Mouse (Mus musculus): ENCODE data around the gene Elmsan1. TPM values are rescaled to one million over a fixed set of nuclear protein-coding genes. Genes with fewer than 3 reads are reported as not detected.
A peak's percentile ranks its signal among the peaks of the same experiment; 100 is the strongest.
"Not testable (repeated sequence)": the region's sequence is repeated elsewhere in the genome, so short reads cannot be mapped to it uniquely, and the experiment has no call there.

Elmsan1 gene
- 11.7 and 12.5 TPM in 2 replicates for polyA plus RNA-seq (2015; fragmentation: Nextera tagmentation; extraction: Ambion mirVana)

- H3K4me3 ChIP-seq: peak within 1 kb of the TSS; percentile 85
- H3K9ac ChIP-seq: peak within 1 kb of the TSS; percentile 92
- ATAC-seq (ENCODE audit: borderline replicate concordance, extremely low read depth, low FRiP score, low TSS enrichment): peak; percentile 79
- no peaks in the 10 kb centered on the region for H3K9me3 ChIP-seq
- no peaks in the 10 kb centered on the region for H3K27me3 ChIP-seq
- H3K4me1 ChIP-seq: peaks cover 45% of the 10 kb centered on the region
- WGBS: under 1% methylated on average over 76 of the region's 82 CpGs
- H3K36me3 ChIP-seq: no peaks in the 10 kb centered on the region
- peak within 1 kb of the TSS; percentile 95 for H3K27ac ChIP-seq
- peak within 1 kb of the TSS; percentile 80 for H3K4me2 ChIP-seq
These were observed at the start of gene Elmsan1 for GRCm38 (mm10) chr12:84218289-84219120. Elmsan1 (minus strand) TSS chr12:84218881.

- no peaks in the 10 kb centered on the region for H3K4me1 ChIP-seq
- H3K27me3 ChIP-seq: no peaks in the 10 kb centered on the region
- no peak overlapping the region for H3K9ac ChIP-seq
- ATAC-seq (ENCODE audit: borderline replicate concordance, extremely low read depth, low FRiP score, low TSS enrichment): no peak
- no peak overlapping the region for H3K4me2 ChIP-seq
- no peak overlapping the region for H3K27ac ChIP-seq
- H3K9me3 ChIP-seq: no peaks in the 10 kb centered on the region
- WGBS: 42% methylated on average over 2 of the region's 2 CpGs
- no peak overlapping the region for H3K4me3 ChIP-seq
- no peaks in the 10 kb centered on the region for H3K36me3 ChIP-seq
These were observed 48.6 kb upstream of the Elmsan1 start for GRCm38 (mm10) chr12:84267264-84267663.

- WGBS: 56% methylated on average over 7 of the region's 7 CpGs
- no peak for ATAC-seq (ENCODE audit: borderline replicate concordance, extremely low read depth, low FRiP score, low TSS enrichment)
These were observed 41.7 kb upstream of the Elmsan1 start for GRCm38 (mm10) chr12:84260363-84260762.

GRCm38 (mm10) chr12:84254886-84255285 lies 36.2 kb upstream of the Elmsan1 start:
- H3K9ac ChIP-seq: no peak overlapping the region
- H3K27me3 ChIP-seq: no peaks in the 10 kb centered on the region
- H3K36me3 ChIP-seq: no peaks in the 10 kb centered on the region
- 73% methylated on average over 5 of the region's 5 CpGs for WGBS
- no peaks in the 10 kb centered on the region for H3K9me3 ChIP-seq
- H3K4me3 ChIP-seq: no peak overlapping the region
- ATAC-seq (ENCODE audit: borderline replicate concordance, extremely low read depth, low FRiP score, low TSS enrichment): no peak
- H3K27ac ChIP-seq: no peak overlapping the region
- H3K4me2 ChIP-seq: no peak overlapping the region
- H3K4me1 ChIP-seq: no peaks in the 10 kb centered on the region

More at GRCm38 (mm10) chr12:84260363-84260762, 41.7 kb upstream of the Elmsan1 start:
- Histone ChIP-seq H3K4me3 (no peak overlapping the region), H3K36me3 (no peaks in the 10 kb centered on the region), H3K4me2 (no peak overlapping the region), H3K27me3 (no peaks in the 10 kb centered on the region), H3K9me3 (no peaks in the 10 kb centered on the region), H3K9ac (no peak overlapping the region), H3K27ac (no peak overlapping the region), H3K4me1 (no peaks in the 10 kb centered on the region)

GRCm38 (mm10) chr12:84252811-84253210 lies 34.1 kb upstream of the Elmsan1 start:
- no peaks in the 10 kb centered on the region for H3K27me3 ChIP-seq
- no peak overlapping the region for H3K9ac ChIP-seq
- ATAC-seq (ENCODE audit: borderline replicate concordance, extremely low read depth, low FRiP score, low TSS enrichment): no peak
- H3K9me3 ChIP-seq: no peaks in the 10 kb centered on the region
- WGBS: 80% methylated on average over 5 of the region's 5 CpGs
- no peaks in the 10 kb centered on the region for H3K36me3 ChIP-seq
- no peak overlapping the region for H3K4me3 ChIP-seq
- no peak overlapping the region for H3K4me2 ChIP-seq
- no peak overlapping the region for H3K27ac ChIP-seq
- no peaks in the 10 kb centered on the region for H3K4me1 ChIP-seq

- Histone ChIP-seq H3K27ac (no peak overlapping the region), H3K9ac (no peak overlapping the region), H3K27me3 (no peaks in the 10 kb centered on the region), H3K4me3 (no peak overlapping the region), H3K9me3 (no peaks in the 10 kb centered on the region), H3K4me1 (no peaks in the 10 kb centered on the region), H3K4me2 (no peak overlapping the region), H3K36me3 (no peaks in the 10 kb centered on the region)
- WGBS: 11% methylated on average over 3 of the region's 3 CpGs
- ATAC-seq (ENCODE audit: borderline replicate concordance, extremely low read depth, low FRiP score, low TSS enrichment): no peak
These were observed 30.5 kb upstream of the Elmsan1 start for GRCm38 (mm10) chr12:84249217-84249616.

GRCm38 (mm10) chr12:84245683-84246082 lies 27.0 kb upstream of the Elmsan1 start:
- H3K27ac ChIP-seq: no peak overlapping the region
- 59% methylated on average over 5 of the region's 5 CpGs for WGBS
- no peaks in the 10 kb centered on the region for H3K9me3 ChIP-seq
- no peak overlapping the region for H3K4me3 ChIP-seq
- H3K4me1 ChIP-seq: no peaks in the 10 kb centered on the region
- no peak overlapping the region for H3K9ac ChIP-seq
- H3K4me2 ChIP-seq: no peak overlapping the region
- no peaks in the 10 kb centered on the region for H3K36me3 ChIP-seq
- ATAC-seq (ENCODE audit: borderline replicate concordance, extremely low read depth, low FRiP score, low TSS enrichment): no peak
- H3K27me3 ChIP-seq: no peaks in the 10 kb centered on the region

GRCm38 (mm10) chr12:84243076-84243770 lies 24.5 kb upstream of the Elmsan1 start:
- 65% methylated on average over 7 of the region's 7 CpGs for WGBS
- no peak overlapping the region for H3K9ac ChIP-seq
- H3K27me3 ChIP-seq: no peaks in the 10 kb centered on the region
- no peak for ATAC-seq (ENCODE audit: borderline replicate concordance, extremely low read depth, low FRiP score, low TSS enrichment)
- no peaks in the 10 kb centered on the region for H3K36me3 ChIP-seq
- no peaks in the 10 kb centered on the region for H3K4me1 ChIP-seq
- no peak overlapping the region for H3K4me3 ChIP-seq
- no peaks in the 10 kb centered on the region for H3K9me3 ChIP-seq
- no peak overlapping the region for H3K4me2 ChIP-seq
- H3K27ac ChIP-seq: no peak overlapping the region

GRCm38 (mm10) chr12:84237036-84237435 lies 18.4 kb upstream of the Elmsan1 start:
- H3K9me3 ChIP-seq; H3K27ac ChIP-seq; H3K4me3 ChIP-seq; H3K4me2 ChIP-seq; H3K4me1 ChIP-seq; H3K36me3 ChIP-seq; ATAC-seq (ENCODE audit: borderline replicate concordance, extremely low read depth, low FRiP score, low TSS enrichment); H3K9ac ChIP-seq; H3K27me3 ChIP-seq: not testable (repeated sequence)
- 81% methylated on average over 5 of the region's 5 CpGs for WGBS

- no peak for ATAC-seq (ENCODE audit: borderline replicate concordance, extremely low read depth, low FRiP score, low TSS enrichment)
- Histone ChIP-seq H3K27ac (no peak overlapping the region), H3K27me3 (no peaks in the 10 kb centered on the region), H3K36me3 (no peaks in the 10 kb centered on the region), H3K4me3 (no peak overlapping the region), H3K4me1 (no peaks in the 10 kb centered on the region), H3K4me2 (no peak overlapping the region), H3K9me3 (no peaks in the 10 kb centered on the region), H3K9ac (no peak overlapping the region)
- WGBS: 77% methylated on average over 10 of the region's 10 CpGs
These were observed 17.5 kb upstream of the Elmsan1 start for GRCm38 (mm10) chr12:84235981-84236752.

GRCm38 (mm10) chr12:84235577-84235976 lies 16.9 kb upstream of the Elmsan1 start:
- no peaks in the 10 kb centered on the region for H3K36me3 ChIP-seq
- 93% methylated on average over 6 of the region's 6 CpGs for WGBS
- no peaks in the 10 kb centered on the region for H3K27me3 ChIP-seq
- ATAC-seq (ENCODE audit: borderline replicate concordance, extremely low read depth, low FRiP score, low TSS enrichment): no peak
- H3K4me2 ChIP-seq: no peak overlapping the region
- no peak overlapping the region for H3K27ac ChIP-seq
- no peak overlapping the region for H3K4me3 ChIP-seq
- H3K9me3 ChIP-seq: no peaks in the 10 kb centered on the region
- no peak overlapping the region for H3K9ac ChIP-seq
- H3K4me1 ChIP-seq: no peaks in the 10 kb centered on the region

Data from lung, embryonic 15.5 days (tissue).